Mouse (Mus musculus): ENCODE data around the gene Zfp128.

GRCm38 (mm10) chr7:12880036-12880435 lies 941 bp upstream of the Zfp128 start:
- TF ChIP-seq EP300 (optimal IDR thresholded peaks at IDR 0.05) = no peak
- no peak for TF ChIP-seq CTCF (IDR thresholded peaks at IDR 0.05; ENCODE audit: low read depth)

All from stomach, postnatal 0 days (tissue).